Mouse (Mus musculus): ENCODE results near the gene Oprl1. TPM values are rescaled to one million over a fixed set of nuclear protein-coding genes. Genes with fewer than 3 reads are reported as not detected.

Oprl1 gene
- polyA plus RNA-seq, 1 experiment from 2014 or later, result 28.4 TPM

- under 1% methylated on average over 66 of the region's 69 CpGs for WGBS
- H3K4me2 ChIP-seq, result peak within 1 kb of the TSS; percentile 91
- peak within 1 kb of the TSS; percentile 82 for H3K9ac ChIP-seq
- H3K9me3 ChIP-seq, result no peaks in the 10 kb centered on the region
- peaks cover 5% of the 10 kb centered on the region; the same call in 1 of the 2 replicates for H3K27me3 ChIP-seq
- H3K27ac ChIP-seq, result no peak within 1 kb of the TSS
- H3K4me1 ChIP-seq, result peaks cover 30% of the 10 kb centered on the region
- no peaks in the 10 kb centered on the region; the same call in 1 of the 2 replicates for H3K36me3 ChIP-seq (replicated peaks)
- H3K4me3 ChIP-seq (replicated peaks), result peak within 1 kb of the TSS; percentile 61
- peak; percentile 64 for ATAC-seq (ENCODE audit: low FRiP score)
Observed at GRCm38 (mm10) chr2:181679951-181680715, 34.7 kb upstream of the Oprl1 start, which contains the start of gene Tcea2. TSS of gene Tcea2 (plus strand) at chr2:181680310.

DNA sequence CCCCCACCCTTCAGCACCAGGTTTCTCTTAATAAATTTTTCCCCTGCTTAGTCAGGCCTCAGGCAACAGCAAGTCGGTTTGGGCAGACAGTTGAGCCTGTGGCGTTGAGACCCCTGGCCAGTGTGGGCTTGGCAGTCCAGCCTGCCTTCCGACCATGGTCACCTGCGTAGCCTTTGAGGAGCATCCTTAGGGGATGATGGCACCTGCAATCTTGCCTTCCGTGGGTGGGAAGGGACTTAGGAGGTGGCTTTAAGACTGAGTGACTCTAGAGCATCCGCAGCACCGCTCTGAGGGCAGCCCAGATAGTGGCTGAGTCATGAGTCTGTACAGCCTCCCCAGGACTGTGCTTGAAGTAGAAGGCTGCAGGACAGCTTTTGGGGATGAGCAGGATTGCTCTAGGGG is 34.1 kb upstream of the Oprl1 start:
- H3K27me3 ChIP-seq, result peaks cover 4% of the 10 kb centered on the region; the same call in 1 of the 2 replicates
- no peaks in the 10 kb centered on the region for H3K9me3 ChIP-seq
- peak overlapping the region; percentile 61 for H3K4me3 ChIP-seq (replicated peaks)
- H3K4me2 ChIP-seq, result peak overlapping the region; percentile 91
- H3K4me1 ChIP-seq, result peaks cover 25% of the 10 kb centered on the region
- peak; percentile 17; the same call in 1 of the 2 replicates for ATAC-seq (ENCODE audit: low FRiP score)
- peak overlapping the region; percentile 82 for H3K9ac ChIP-seq
- 14% methylated on average over 7 of the region's 7 CpGs for WGBS
- H3K27ac ChIP-seq, result no peak overlapping the region
- no peaks in the 10 kb centered on the region; the same call in none of the 2 replicates for H3K36me3 ChIP-seq (replicated peaks)

- H3K36me3 ChIP-seq (replicated peaks), result peaks cover 11% of the 10 kb centered on the region
- H3K4me1 ChIP-seq, result peaks cover 17% of the 10 kb centered on the region
- ATAC-seq (ENCODE audit: low FRiP score), result no peak
- no peaks in the 10 kb centered on the region for H3K9me3 ChIP-seq
- no peak overlapping the region for H3K9ac ChIP-seq
- H3K27ac ChIP-seq, result no peak overlapping the region
- WGBS, result 94% methylated on average over 1 of the region's 1 CpGs
- H3K27me3 ChIP-seq, result peaks cover under 1% of the 10 kb centered on the region; the same call in 1 of the 2 replicates
- H3K4me2 ChIP-seq, result no peak overlapping the region
- H3K4me3 ChIP-seq (replicated peaks), result no peak overlapping the region
Observed at GRCm38 (mm10) chr2:181681978-181682377, 32.8 kb upstream of the Oprl1 start.

GRCm38 (mm10) chr2:181683381-181683780 is 31.4 kb upstream of the Oprl1 start:
- Histone ChIP-seq H3K27me3 (no peaks in the 10 kb centered on the region), H3K9me3 (no peaks in the 10 kb centered on the region), H3K9ac (no peak overlapping the region), H3K4me3 (replicated peaks) (no peak overlapping the region), H3K4me1 (peaks cover 15% of the 10 kb centered on the region), H3K27ac (no peak overlapping the region), H3K4me2 (no peak overlapping the region), H3K36me3 (replicated peaks) (peaks cover 25% of the 10 kb centered on the region)
- 67% methylated on average over 4 of the region's 4 CpGs for WGBS
- ATAC-seq (ENCODE audit: low FRiP score), result no peak

DNA sequence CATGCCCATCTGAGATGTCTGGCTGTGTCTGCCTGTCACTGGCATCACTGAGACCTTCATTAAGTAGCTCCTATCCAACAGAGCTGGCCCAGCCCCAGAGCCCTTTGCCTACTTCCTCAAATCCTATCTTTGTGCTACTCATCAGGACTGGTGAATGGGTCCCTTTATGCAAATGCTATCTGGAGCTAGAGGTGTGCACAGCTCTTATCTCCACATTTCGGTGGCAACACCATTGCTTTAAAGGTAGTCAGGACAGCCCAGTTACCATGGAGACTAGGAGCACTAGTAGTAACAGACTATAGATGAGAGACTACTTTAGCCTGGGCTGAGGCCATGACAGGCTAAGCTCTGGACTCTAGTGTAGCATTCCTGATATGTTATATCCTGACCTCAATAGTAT is 30.1 kb upstream of the Oprl1 start:
- no peaks in the 10 kb centered on the region for H3K9me3 ChIP-seq
- H3K4me1 ChIP-seq, result peaks cover 10% of the 10 kb centered on the region
- H3K36me3 ChIP-seq (replicated peaks), result peaks cover 36% of the 10 kb centered on the region
- ATAC-seq (ENCODE audit: low FRiP score), result no peak
- no peaks in the 10 kb centered on the region for H3K27me3 ChIP-seq
- no peak overlapping the region for H3K9ac ChIP-seq
- H3K4me2 ChIP-seq, result no peak overlapping the region
- H3K27ac ChIP-seq, result no peak overlapping the region
- no peak overlapping the region for H3K4me3 ChIP-seq (replicated peaks)
- WGBS, result 84% methylated on average over 1 of the region's 1 CpGs

DNA sequence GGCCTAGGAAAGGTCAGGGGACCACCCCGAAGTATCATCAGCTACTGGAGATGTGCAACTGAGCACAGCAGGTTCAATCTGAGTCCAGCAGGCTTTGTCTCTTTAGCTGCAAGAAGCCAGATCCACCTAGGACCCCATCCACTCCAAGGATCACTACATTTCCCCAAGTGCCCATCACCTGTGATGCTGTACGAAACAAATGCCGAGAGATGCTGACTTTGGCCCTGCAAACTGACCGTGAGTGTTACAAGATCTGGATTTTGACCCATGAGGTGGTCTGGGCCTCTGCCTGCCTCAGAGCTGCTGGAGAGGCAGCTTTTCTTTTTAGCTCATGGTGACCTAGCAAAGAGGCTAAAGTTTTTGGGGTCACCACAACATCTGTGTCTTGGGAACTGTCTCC is 29.1 kb upstream of the Oprl1 start:
- H3K4me1 ChIP-seq, result peaks cover 5% of the 10 kb centered on the region
- H3K27me3 ChIP-seq, result no peaks in the 10 kb centered on the region
- no peak overlapping the region for H3K4me3 ChIP-seq (replicated peaks)
- no peak overlapping the region for H3K9ac ChIP-seq
- H3K27ac ChIP-seq, result no peak overlapping the region
- no peak for ATAC-seq (ENCODE audit: low FRiP score)
- peaks cover 41% of the 10 kb centered on the region for H3K36me3 ChIP-seq (replicated peaks)
- H3K4me2 ChIP-seq, result no peak overlapping the region
- WGBS, result 95% methylated on average over 4 of the region's 4 CpGs
- H3K9me3 ChIP-seq, result no peaks in the 10 kb centered on the region

- no peak for ATAC-seq (ENCODE audit: low FRiP score)
- peaks cover 41% of the 10 kb centered on the region for H3K36me3 ChIP-seq (replicated peaks)
- no peak overlapping the region for H3K27ac ChIP-seq
Observed at GRCm38 (mm10) chr2:181687586-181687985, 27.2 kb upstream of the Oprl1 start.

DNA sequence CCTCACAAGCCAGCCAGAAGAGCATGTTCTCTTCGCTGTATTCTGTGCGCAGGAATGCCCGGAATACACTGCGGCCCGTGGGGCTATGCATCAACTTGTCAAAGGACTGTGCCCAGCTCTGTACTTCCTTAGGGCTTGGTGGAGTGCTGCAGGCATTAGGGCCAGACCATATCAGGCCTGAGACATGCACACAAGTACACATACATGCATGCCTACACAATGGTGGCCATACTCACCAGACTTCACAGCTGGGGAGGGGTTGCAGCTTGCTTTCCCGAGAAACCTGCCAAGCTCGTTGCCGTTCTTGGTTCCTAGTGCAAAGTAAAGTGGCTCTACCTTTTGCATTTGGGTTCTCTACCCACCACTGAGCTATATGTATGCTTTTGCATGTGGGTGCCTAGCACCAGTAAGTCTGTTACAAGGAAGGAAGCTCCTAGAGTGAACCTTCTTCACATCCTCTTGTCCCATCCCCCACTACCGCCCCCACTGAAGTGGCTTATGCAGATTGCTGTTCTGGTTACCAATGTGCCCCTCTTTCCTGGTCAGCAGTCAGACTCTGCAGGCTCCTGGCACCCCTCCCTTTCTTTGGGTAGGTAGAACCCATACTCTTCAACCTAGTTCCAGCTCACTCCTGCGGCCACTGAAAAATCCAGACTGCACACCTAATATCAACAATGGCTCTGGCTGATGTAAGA is 25.2 kb upstream of the Oprl1 start:
- Histone ChIP-seq H3K36me3 (replicated peaks) (peaks cover 41% of the 10 kb centered on the region), H3K9me3 (no peaks in the 10 kb centered on the region), H3K4me1 (peaks cover 16% of the 10 kb centered on the region), H3K27ac (no peak overlapping the region), H3K4me3 (replicated peaks) (no peak overlapping the region), H3K9ac (no peak overlapping the region), H3K27me3 (0 out of 2 replicates have a peak, but pooled peaks cover 3% of the 10 kb centered on the region), H3K4me2 (no peak overlapping the region)
- WGBS, result 94% methylated on average over 10 of the region's 10 CpGs
- no peak for ATAC-seq (ENCODE audit: low FRiP score)

More at GRCm38 (mm10) chr2:181687586-181687985, 27.2 kb upstream of the Oprl1 start:
- H3K9ac ChIP-seq, result no peak overlapping the region
- no peak overlapping the region for H3K4me2 ChIP-seq
- H3K9me3 ChIP-seq, result no peaks in the 10 kb centered on the region
- no peaks in the 10 kb centered on the region for H3K27me3 ChIP-seq
- 97% methylated on average over 8 of the region's 8 CpGs for WGBS
- peaks cover 5% of the 10 kb centered on the region for H3K4me1 ChIP-seq
- no peak overlapping the region for H3K4me3 ChIP-seq (replicated peaks)

GRCm38 (mm10) chr2:181691083-181691482 is 23.7 kb upstream of the Oprl1 start:
- WGBS, result 89% methylated on average over 6 of the region's 6 CpGs
- no peak overlapping the region for H3K27ac ChIP-seq
- H3K4me2 ChIP-seq, result no peak overlapping the region
- H3K4me3 ChIP-seq (replicated peaks), result no peak overlapping the region
- H3K36me3 ChIP-seq (replicated peaks), result peaks cover 40% of the 10 kb centered on the region
- H3K9ac ChIP-seq, result no peak overlapping the region
- no peaks in the 10 kb centered on the region for H3K9me3 ChIP-seq
- ATAC-seq (ENCODE audit: low FRiP score), result no peak
- peaks cover 8% of the 10 kb centered on the region; the same call in 1 of the 2 replicates for H3K27me3 ChIP-seq
- H3K4me1 ChIP-seq, result peaks cover 16% of the 10 kb centered on the region

DNA sequence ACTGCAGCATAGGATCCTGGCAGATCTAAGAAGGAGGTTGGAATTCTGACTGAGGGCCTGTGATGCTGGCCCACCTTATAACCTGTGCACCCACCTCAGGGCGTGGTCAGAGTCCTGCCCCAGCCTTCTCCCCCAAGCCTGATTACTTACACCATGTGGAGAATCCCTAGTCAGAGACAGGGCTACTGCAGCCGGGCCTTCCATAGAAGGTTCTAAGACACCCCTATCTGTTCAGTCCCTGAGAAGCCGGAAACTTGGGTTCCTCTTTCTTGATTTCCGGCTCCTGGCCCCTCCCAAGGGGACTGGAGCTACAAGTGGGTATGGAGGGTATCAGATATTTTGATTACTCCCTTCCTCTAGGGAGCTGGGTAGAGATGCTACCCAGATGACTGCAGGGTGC is 23.2 kb upstream of the Oprl1 start:
- H3K4me3 ChIP-seq (replicated peaks), result no peak overlapping the region
- peaks cover 16% of the 10 kb centered on the region for H3K4me1 ChIP-seq
- H3K9ac ChIP-seq, result no peak overlapping the region
- ATAC-seq (ENCODE audit: low FRiP score), result no peak
- no peak overlapping the region for H3K4me2 ChIP-seq
- no peak overlapping the region for H3K27ac ChIP-seq
- 94% methylated on average over 4 of the region's 4 CpGs for WGBS
- peaks cover 10% of the 10 kb centered on the region; the same call in 1 of the 2 replicates for H3K27me3 ChIP-seq
- H3K9me3 ChIP-seq, result no peaks in the 10 kb centered on the region
- peaks cover 35% of the 10 kb centered on the region for H3K36me3 ChIP-seq (replicated peaks)

DNA sequence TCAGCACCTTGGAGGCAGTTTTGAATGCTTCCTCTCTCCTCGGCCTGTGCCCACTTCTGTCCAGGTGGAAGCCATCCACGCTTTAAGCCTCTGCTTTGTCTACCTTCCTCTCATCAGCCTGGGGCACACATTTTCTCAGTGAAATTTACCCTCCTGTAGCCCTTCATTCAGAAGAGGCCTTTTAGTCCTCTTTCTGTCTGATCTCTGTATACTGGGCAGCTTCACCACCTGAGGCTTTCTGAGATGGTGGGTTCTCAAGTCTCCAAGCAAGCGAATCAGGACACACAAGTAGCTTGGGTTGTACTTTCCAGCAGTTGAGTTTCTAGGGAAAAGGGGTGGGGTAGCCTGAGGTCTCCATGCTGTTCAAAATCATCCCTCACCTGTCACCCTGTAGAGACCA is 22.5 kb upstream of the Oprl1 start:
- peaks cover 10% of the 10 kb centered on the region; the same call in 1 of the 2 replicates for H3K27me3 ChIP-seq
- no peaks in the 10 kb centered on the region for H3K9me3 ChIP-seq
- peaks cover 16% of the 10 kb centered on the region for H3K4me1 ChIP-seq
- ATAC-seq (ENCODE audit: low FRiP score), result no peak
- WGBS, result 92% methylated on average over 3 of the region's 3 CpGs
- no peak overlapping the region for H3K27ac ChIP-seq
- no peak overlapping the region for H3K9ac ChIP-seq
- peak overlapping the region; percentile 85 for H3K4me2 ChIP-seq
- 0 out of 2 replicates have a peak overlapping the region, but pooled peaks have one; percentile 72 for H3K4me3 ChIP-seq (replicated peaks)
- peaks cover 27% of the 10 kb centered on the region for H3K36me3 ChIP-seq (replicated peaks)
